Mouse (Mus musculus): ENCODE results near the gene Mvb12a.

DNA sequence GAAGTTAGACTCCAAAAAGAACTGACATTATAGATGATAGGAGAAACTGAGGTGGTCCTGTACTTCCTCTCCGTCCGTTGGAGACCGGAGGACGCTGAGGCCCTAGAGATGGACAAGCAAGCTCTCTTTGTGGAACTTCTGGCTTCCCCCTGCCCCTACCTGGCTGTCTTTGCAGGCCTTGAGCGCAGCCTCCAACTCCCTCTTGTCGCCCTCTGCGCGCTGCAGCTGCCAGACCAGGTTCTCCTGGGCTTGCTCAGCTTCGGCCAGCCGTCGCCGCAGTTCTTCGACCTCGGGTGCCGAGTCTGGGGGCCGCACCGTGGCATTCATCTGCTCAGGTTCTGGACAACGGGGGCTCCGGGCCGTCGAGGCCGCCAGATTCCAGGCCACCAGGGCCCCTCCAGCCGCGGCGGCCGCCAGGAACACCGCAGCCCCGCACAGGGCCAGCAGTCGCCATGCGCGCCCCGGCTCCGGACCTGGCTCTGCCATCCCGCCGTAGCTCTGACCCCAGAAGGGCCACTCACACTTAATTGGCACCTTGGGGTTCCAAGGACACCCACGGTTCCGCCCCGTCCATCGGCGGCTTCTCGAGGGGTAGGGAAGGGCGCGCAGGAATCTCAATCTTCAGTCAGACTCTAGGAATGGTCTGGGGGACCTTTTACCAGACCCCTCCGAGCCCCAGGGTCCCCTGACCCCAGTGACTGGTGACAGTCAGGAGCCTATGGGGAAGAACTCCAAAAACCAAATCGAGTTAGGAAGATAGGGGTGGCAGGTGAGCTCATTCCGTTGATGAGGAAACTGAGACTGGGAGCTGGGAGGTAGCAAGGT is 17.3 kb upstream of the Mvb12a start, which contains the start of gene Ccdc194:
- no peak for TF ChIP-seq POLR2A (IDR thresholded peaks at IDR 0.05; ENCODE audit: control insufficient read depth, low read depth, low read length)
- TF ChIP-seq CTCF (IDR thresholded peaks at IDR 0.05; ENCODE audit: control insufficient read depth, insufficient read depth, insufficient replicate concordance, low read depth, low read length) = no peak
